Mouse (Mus musculus): ENCODE measurements around the gene Hbp1. TPM values are rescaled to one million over a fixed set of nuclear protein-coding genes. Genes with fewer than 3 reads are reported as not detected.

Hbp1 gene
- polyA plus RNA-seq, 1 experiment from 2014 or later, result 121 TPM

DNA sequence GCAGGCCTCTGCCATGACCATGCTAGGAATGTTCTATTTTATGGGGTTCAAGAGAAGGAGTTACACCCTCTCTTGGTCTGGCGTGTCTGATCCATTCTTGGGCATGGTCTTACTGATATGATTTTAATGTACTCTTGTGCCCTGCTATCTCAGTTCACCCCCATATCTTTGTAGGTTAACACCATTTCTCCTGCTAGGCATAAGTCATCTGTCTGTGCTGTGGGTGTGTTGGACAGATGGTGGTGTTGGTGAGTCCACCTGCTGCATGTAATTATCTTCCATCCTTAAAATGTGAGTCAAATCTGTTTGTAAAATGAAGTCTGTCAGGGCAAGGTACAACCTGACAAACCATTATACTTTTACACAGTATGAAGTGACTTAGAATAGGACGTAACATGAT lies 42.9 kb downstream of the Hbp1 start:
- H3K4me2 ChIP-seq, result no peak overlapping the region
- DNase-seq (no peak), ATAC-seq (ENCODE audit: insufficient read depth) (no peak)
- no peaks in the 10 kb centered on the region for H3K9me3 ChIP-seq (ENCODE audit: low read depth, low read length)
- no peak overlapping the region for H3K27ac ChIP-seq (ENCODE audit: low read depth)
- H3K36me3 ChIP-seq (ENCODE audit: insufficient read depth), result no peaks in the 10 kb centered on the region
- TF ChIP-seq CTCF (IDR thresholded peaks at IDR 0.05; ENCODE audit: low read depth), result no peak
- H3K9ac ChIP-seq, result no peak overlapping the region
- H3K27me3 ChIP-seq (ENCODE audit: insufficient read depth, low read length), result no peaks in the 10 kb centered on the region
- WGBS, result 91% methylated on average over 2 of the region's 2 CpGs
- no peak overlapping the region for H3K4me3 ChIP-seq (ENCODE audit: low read depth, low read length)
- no peaks in the 10 kb centered on the region for H3K4me1 ChIP-seq (ENCODE audit: insufficient read depth)

DNA sequence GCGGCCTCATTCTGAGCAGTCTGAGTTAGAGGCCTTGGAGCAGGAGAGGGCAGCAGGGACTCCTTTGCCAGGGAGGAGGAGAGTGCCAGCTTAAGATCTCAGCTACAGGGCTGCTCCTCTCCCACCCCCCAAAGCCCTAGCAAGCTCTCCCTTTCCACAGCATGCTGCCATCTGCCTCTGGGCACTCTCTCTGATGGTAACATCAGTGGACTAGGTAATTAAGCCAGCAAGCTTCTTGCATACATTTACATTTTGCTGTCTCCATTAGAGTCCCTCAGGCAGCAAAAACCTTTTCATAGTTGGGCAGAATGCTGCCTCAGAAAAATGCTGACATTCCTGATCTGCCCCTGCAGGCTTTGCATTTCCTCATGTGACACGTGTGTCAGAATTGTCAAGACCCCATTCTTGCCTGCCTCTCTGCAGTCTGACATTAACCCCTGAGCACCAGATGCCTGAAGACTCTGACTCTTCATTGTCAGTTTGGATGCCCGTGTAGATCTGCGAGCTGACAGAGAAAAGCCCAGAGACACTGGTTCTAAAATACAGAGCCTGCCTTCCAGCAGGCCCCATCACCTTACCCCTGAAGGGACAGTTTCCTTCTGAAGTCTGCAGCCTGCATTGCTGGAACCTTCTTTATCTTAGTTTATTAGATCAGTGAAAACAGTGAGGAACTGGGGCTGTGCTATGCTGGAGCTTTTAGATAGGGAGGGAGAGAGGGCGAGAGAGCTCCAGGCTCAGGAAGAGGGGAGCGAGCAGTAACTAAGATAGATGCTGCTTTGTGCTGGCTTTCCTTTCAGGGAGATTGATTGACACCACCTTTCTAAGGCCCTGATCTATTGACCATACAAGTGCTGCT lies 44.4 kb downstream of the Hbp1 start:
- H3K36me3 ChIP-seq (ENCODE audit: insufficient read depth), result no peaks in the 10 kb centered on the region
- no peak overlapping the region for H3K9ac ChIP-seq
- no peak overlapping the region for H3K4me2 ChIP-seq
- no peaks in the 10 kb centered on the region for H3K9me3 ChIP-seq (ENCODE audit: low read depth, low read length)
- H3K27ac ChIP-seq (ENCODE audit: low read depth), result no peak overlapping the region
- DNase-seq (no peak), ATAC-seq (ENCODE audit: insufficient read depth) (no peak)
- 47% methylated on average over 6 of the region's 6 CpGs for WGBS
- H3K4me3 ChIP-seq (ENCODE audit: low read depth, low read length), result no peak overlapping the region
- TF ChIP-seq CTCF (IDR thresholded peaks at IDR 0.05; ENCODE audit: low read depth), result no peak
- H3K4me1 ChIP-seq (ENCODE audit: insufficient read depth), result no peaks in the 10 kb centered on the region
- H3K27me3 ChIP-seq (ENCODE audit: insufficient read depth, low read length), result no peaks in the 10 kb centered on the region

DNA sequence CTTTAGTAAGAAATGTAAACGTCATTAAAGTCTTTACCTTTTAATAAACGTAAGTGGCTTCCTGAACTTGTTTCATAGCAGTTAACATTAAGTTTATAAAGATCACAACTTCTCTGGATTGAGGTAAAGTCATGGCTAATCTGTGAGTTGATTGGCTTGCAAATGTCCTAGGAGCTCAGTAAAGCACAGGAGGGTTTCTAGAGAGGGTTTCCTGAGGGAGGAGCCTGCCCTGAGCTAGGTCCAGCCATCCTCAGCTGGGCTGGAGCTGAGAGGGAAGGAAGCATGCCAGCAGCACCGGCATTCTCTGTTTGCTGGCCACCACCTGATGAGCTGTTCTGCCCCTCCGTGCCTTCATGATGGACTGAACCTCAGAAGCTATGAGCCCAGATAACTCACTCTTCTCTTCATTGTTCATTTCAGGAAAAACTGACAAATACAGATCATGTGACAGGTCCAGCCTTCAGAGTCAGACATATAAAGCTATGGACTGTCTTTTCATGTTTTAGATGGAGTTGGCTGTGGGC lies 49.9 kb downstream of the Hbp1 start:
- Histone ChIP-seq H3K4me3 (ENCODE audit: low read depth, low read length) (no peak overlapping the region), H3K27me3 (ENCODE audit: insufficient read depth, low read length) (no peaks in the 10 kb centered on the region), H3K4me2 (no peak overlapping the region), H3K9ac (no peak overlapping the region), H3K36me3 (ENCODE audit: insufficient read depth) (peaks cover under 1% of the 10 kb centered on the region; the same call in 1 of the 2 replicates), H3K4me1 (ENCODE audit: insufficient read depth) (peaks cover 4% of the 10 kb centered on the region; the same call in 1 of the 2 replicates), H3K9me3 (ENCODE audit: low read depth, low read length) (no peaks in the 10 kb centered on the region), H3K27ac (ENCODE audit: low read depth) (no peak overlapping the region)
- ATAC-seq (ENCODE audit: insufficient read depth) (no peak), DNase-seq (no peak)
- no peak for TF ChIP-seq CTCF (IDR thresholded peaks at IDR 0.05; ENCODE audit: low read depth)
- WGBS, result 76% methylated on average over 4 of the region's 4 CpGs

DNA sequence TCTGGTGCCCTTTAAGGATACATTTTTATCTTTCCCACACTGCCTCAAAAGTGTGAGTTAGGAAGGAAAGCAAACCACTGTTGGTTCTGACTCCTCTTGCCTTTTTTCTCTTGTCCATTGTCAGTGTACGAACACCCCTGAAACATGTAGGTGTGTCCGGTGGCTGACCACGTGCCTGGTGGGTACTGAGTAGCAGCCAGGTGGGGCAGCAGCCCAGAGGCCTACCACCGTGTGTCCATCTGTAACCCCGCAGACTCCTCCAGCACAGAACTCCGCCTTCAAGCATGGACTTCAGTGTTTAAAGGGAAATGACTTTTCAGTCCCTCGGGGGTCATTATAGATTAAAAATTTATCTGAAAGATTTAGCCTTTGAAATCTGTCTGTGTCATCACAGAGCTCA lies 52.9 kb downstream of the Hbp1 start:
- H3K9me3 ChIP-seq (ENCODE audit: low read depth, low read length), result no peaks in the 10 kb centered on the region
- TF ChIP-seq CTCF (IDR thresholded peaks at IDR 0.05; ENCODE audit: low read depth), result no peak
- DNase-seq, result no peak
- no peak for ATAC-seq (ENCODE audit: insufficient read depth)
- no peaks in the 10 kb centered on the region for H3K27me3 ChIP-seq (ENCODE audit: insufficient read depth, low read length)
- peaks cover 4% of the 10 kb centered on the region; the same call in 1 of the 2 replicates for H3K36me3 ChIP-seq (ENCODE audit: insufficient read depth)
- H3K4me1 ChIP-seq (ENCODE audit: insufficient read depth), result peaks cover 4% of the 10 kb centered on the region; the same call in 1 of the 2 replicates
- WGBS, result 64% methylated on average over 7 of the region's 7 CpGs
- no peak overlapping the region for H3K27ac ChIP-seq (ENCODE audit: low read depth)
- H3K9ac ChIP-seq, result no peak overlapping the region
- H3K4me2 ChIP-seq, result no peak overlapping the region
- H3K4me3 ChIP-seq (ENCODE audit: low read depth, low read length), result no peak overlapping the region

GRCm38 (mm10) chr12:31896986-31897385 lies 53.3 kb downstream of the Hbp1 start:
- peak; percentile 25 for DNase-seq
- Histone ChIP-seq H3K9ac (no peak overlapping the region), H3K36me3 (ENCODE audit: insufficient read depth) (peaks cover 4% of the 10 kb centered on the region; the same call in 1 of the 2 replicates), H3K9me3 (ENCODE audit: low read depth, low read length) (no peaks in the 10 kb centered on the region), H3K27me3 (ENCODE audit: insufficient read depth, low read length) (no peaks in the 10 kb centered on the region), H3K4me2 (no peak overlapping the region), H3K27ac (ENCODE audit: low read depth) (no peak overlapping the region), H3K4me3 (ENCODE audit: low read depth, low read length) (no peak overlapping the region), H3K4me1 (ENCODE audit: insufficient read depth) (peaks cover 4% of the 10 kb centered on the region; the same call in 1 of the 2 replicates)
- peak; percentile 23 for TF ChIP-seq CTCF (IDR thresholded peaks at IDR 0.05; ENCODE audit: low read depth)
- WGBS, result 51% methylated on average over 8 of the region's 8 CpGs
- ATAC-seq (ENCODE audit: insufficient read depth), result no peak

- DNase-seq (no peak), ATAC-seq (ENCODE audit: insufficient read depth) (no peak)
- Histone ChIP-seq H3K9me3 (ENCODE audit: low read depth, low read length) (no peaks in the 10 kb centered on the region), H3K36me3 (ENCODE audit: insufficient read depth) (peaks cover 4% of the 10 kb centered on the region; the same call in 1 of the 2 replicates), H3K27me3 (ENCODE audit: insufficient read depth, low read length) (no peaks in the 10 kb centered on the region), H3K4me3 (ENCODE audit: low read depth, low read length) (no peak overlapping the region), H3K4me1 (ENCODE audit: insufficient read depth) (peaks cover 4% of the 10 kb centered on the region; the same call in 1 of the 2 replicates), H3K4me2 (no peak overlapping the region), H3K27ac (ENCODE audit: low read depth) (no peak overlapping the region), H3K9ac (no peak overlapping the region)
- TF ChIP-seq CTCF (IDR thresholded peaks at IDR 0.05; ENCODE audit: low read depth), result no peak
- WGBS, result 42% methylated on average over 5 of the region's 5 CpGs
These were observed 54.0 kb downstream of the Hbp1 start for GRCm38 (mm10) chr12:31896295-31896694.

DNA sequence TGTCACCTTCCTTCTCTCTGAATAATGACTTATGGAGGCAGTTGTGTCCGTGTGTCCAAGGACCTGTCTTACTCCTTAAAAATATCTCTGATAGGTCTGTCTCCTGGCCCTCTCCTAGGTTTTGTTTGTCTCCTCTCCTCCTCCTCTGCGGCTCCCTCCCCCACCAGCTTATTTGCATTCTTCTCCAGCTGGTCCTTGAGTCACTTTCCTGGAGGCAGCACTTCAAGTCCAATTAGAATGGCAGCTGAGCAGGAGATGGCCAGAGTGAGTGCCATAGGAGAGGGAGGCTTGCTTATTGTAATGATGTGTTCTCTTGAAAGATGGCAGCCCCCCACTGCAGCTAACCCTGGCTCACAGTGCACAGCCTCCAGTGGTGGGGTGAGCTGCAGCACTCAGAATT lies 54.4 kb downstream of the Hbp1 start:
- Histone ChIP-seq H3K4me3 (ENCODE audit: low read depth, low read length) (no peak overlapping the region), H3K9me3 (ENCODE audit: low read depth, low read length) (no peaks in the 10 kb centered on the region), H3K9ac (no peak overlapping the region), H3K4me1 (ENCODE audit: insufficient read depth) (peaks cover 4% of the 10 kb centered on the region; the same call in 1 of the 2 replicates), H3K27ac (ENCODE audit: low read depth) (no peak overlapping the region), H3K36me3 (ENCODE audit: insufficient read depth) (peaks cover 4% of the 10 kb centered on the region; the same call in 1 of the 2 replicates), H3K27me3 (ENCODE audit: insufficient read depth, low read length) (no peaks in the 10 kb centered on the region), H3K4me2 (no peak overlapping the region)
- TF ChIP-seq CTCF (IDR thresholded peaks at IDR 0.05; ENCODE audit: low read depth), result no peak
- WGBS, result 28% methylated on average over 2 of the region's 2 CpGs
- DNase-seq, result peak; percentile 14
- ATAC-seq (ENCODE audit: insufficient read depth), result no peak
